Mouse (Mus musculus): ENCODE data around the gene Vamp4.
A peak's percentile ranks its signal among the peaks of the same experiment; 100 is the strongest.
"Not testable (repeated sequence)": the region's sequence is repeated elsewhere in the genome, so short reads cannot be mapped to it uniquely, and the experiment has no call there.

Gene Vamp4

GRCm38 (mm10) chr1:162590415-162590997, 20.2 kb downstream of the Vamp4 start:
- no peak for DNase-seq

DNA sequence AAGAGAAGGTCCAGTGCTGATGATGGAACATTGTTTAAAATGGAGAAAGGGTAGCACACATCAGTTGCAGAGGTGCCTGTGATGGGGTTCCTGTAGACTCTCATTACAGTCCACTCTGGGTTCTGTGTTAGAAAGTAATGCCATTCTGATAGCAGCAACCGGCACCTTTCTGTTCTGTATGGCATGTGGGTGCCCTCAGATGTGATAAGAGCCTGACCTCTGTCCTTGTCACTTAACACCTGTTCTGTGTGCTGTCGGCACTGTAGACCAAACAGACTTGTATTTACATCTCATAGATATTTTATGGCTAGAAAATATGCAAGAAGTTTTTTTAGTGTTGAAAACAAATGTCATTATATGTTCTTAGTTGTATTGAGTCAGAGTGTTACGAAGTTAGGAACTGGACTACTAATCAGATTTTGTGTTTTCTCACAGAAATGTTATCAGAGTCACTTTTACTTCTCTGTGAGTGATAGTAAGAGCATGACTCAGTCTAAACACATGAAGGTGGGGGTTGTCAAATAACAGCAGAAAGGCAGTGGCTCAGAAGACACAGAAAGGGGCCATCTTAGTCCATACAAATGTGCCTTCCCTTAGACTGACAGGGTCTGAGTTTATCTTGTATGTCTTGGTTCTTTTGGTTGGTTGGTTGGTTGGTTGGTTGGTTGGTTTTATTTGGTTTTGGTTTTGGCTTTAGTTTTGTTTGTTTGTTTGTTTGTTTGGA, 27.2 kb downstream of the Vamp4 start:
- no peak for DNase-seq

GRCm38 (mm10) chr1:162599617-162600016, 29.3 kb downstream of the Vamp4 start:
- DNase-seq: no peak

GRCm38 (mm10) chr1:162601288-162601687, 31.0 kb downstream of the Vamp4 start:
- DNase-seq: peak; percentile 28 to 30

DNA sequence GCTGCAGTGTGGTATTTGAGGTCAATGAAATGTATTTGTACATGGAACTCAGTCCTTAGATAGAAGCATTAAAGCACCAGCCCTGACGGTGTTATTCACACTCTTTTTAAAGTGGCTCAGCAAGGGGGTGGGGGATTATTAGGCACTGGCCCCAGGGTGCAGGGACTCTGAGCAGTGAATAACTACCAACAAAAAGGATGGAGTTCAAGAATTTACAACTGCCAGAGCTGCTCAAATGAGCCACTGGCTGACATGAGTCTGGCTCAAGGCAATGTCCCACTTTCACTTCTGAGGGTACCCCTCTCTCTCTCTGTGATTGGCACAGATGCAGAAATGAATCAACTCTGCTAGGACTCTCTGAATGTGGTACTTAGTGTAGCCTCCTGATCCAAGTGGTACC, 37.8 kb downstream of the Vamp4 start:
- no peak for DNase-seq

DNA sequence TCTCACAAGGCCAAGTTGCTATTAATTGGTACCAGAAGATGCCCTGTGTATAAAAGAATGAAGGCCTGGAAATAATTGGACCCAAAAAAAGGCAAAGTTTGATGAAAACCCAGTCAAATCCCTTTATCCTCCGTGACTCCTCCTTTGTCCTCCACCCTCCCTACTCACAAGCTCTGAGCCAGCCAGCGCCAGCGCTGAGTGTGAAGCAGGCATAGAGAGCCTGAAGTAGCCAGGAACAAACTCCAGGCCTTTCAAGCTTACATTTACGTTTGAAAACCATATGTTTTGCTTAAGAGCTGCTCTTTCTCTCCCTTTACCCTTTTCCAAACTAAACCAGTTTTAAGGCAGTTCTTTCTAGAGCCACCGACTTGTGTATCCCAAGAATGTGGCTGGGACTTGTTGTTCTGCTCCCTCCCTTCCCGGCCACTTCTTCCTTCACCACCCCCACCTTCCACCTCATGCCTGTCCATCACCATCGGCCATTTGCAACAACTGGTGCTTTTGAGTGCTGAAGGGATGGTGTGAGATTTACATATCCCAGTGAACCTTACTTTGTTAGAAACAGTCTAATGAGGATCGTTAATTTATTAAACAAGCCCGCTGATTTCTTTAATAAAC, 39.4 kb downstream of the Vamp4 start:
- no peak for DNase-seq

- no peak for DNase-seq
Measured at GRCm38 (mm10) chr1:162611191-162611590, 40.9 kb downstream of the Vamp4 start.

- DNase-seq: peak; percentile 29 to 42
Measured at GRCm38 (mm10) chr1:162615511-162615910, 45.2 kb downstream of the Vamp4 start.

DNA sequence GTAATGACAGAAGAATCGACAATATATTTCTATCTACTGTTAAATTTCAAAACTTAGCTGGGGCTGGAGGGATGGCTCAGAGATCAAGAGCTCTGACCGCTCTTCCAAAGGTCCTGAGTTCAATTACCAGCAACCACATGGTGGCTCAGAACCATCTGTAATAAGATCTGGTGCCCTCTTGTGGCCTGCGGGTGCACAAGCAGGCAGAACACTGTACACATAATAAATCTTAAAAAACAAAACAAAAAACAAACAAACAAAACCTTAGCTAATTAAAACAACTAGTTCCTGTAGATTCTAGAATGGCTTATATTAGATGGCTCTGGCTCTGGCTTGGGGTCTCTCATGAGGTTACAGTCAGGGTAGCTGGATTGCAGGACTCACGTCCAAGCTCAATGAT, 50.2 kb downstream of the Vamp4 start:
- peak in 1 of 2 experiments; percentile 12 for DNase-seq

GRCm38 (mm10) chr1:162623895-162624294, 53.6 kb downstream of the Vamp4 start:
- DNase-seq: no peak

DNA sequence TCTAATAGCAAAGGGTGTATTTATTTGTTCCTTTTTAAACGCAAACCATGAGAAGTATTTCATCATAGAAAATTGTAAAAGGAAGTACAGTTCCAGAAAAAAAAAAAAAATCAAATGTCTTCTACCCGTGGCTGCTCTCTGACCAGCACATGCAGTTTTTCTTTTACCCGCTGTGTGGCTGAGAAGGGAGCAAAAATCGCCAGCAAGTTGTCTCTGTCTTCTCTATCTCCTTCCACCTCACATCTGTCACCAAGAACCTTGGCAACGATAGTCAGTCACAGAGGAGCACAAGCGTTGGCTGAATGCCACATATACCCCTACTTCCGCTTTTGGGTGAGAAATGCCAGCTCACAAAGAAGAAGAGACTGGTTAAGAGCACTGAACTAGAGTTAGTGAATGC, 54.9 kb downstream of the Vamp4 start:
- peak in 1 of 2 experiments; percentile 15 for DNase-seq

- DNase-seq: not testable (repeated sequence)
Measured at GRCm38 (mm10) chr1:162627821-162628220, 57.5 kb downstream of the Vamp4 start.

DNA sequence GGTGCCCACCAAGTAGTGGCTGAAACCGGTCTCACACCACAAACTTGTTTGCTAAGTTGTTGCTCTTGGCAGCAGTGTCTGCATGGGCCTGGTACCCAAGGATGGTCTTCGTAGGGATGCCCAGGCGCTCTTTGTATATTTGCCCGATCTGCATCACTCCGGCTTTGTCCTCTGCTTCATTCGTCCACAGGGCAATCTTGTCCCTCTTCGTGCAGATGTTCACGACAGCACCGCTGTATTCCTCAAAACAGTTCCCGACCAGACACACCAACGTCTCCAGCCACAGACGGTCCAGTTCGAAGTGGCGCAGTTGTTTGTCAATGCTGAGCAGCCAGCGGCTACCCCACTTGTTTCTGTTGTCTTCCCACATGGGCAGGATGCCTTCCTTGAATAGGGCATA, 58.0 kb downstream of the Vamp4 start:
- DNase-seq: not testable (repeated sequence)

DNA sequence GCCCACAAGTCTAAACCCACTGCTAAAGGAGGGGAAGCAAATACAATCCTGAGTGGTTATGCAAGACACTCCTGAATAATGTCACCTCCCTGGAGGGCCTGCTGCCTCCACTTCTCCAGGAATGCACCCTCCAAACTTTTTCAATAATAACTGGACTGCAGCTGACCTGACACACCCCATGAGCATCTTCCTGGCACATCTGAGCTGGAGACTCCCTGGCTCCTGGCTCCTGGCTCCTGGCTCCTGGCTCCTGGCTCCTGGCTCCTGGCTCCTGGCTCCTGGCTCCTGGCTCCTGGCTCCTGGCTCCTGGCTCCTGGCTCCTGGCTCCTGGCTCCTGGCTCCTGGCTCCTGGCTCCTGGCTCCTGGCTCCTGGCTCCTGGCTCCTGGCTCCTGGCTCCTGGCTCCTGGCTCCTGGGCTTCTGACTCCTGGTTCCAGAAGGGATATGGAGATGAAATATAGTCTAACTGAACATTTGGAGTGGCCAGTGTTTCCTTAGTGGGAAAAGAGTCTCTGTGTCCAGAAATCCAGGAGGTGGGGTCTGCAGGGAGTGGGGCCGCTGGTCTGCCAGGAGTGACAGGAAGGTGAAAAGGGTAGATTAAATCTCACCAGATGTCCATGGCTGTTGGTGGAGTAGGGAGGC, 65.1 kb downstream of the Vamp4 start:
- DNase-seq: peak; percentile 50 to 64

- no peak for DNase-seq
Measured at GRCm38 (mm10) chr1:162636516-162636915, 66.2 kb downstream of the Vamp4 start.

DNA sequence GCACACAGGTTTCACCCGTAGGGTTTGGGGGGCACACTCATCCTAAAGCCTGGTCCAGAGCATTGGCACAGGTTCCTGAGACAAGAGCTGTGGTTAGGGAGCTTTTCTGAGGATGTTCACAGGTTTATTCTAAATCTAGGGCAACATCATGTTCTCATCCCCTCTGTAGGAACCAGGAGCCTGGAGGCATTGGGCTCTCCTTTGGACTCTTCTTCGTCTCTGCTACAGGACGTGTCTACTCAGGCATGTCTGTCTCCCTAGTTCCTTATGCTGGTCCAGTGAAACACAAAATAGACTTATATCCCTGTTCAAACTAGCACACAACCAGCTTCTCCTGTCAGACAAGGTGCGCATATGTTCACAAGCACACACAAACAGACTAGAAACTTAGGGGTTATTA, 68.2 kb downstream of the Vamp4 start:
- no peak for DNase-seq

GRCm38 (mm10) chr1:162639051-162639750, 68.9 kb downstream of the Vamp4 start, which contains the start of gene Myoc:
Myoc (plus strand) TSS chr1:162639155.
- peak; percentile 23 to 42 for DNase-seq

GRCm38 (mm10) chr1:162639861-162640260, 69.5 kb downstream of the Vamp4 start:
- peak; percentile 70 to 72 for DNase-seq

- peak; percentile 71 to 75 for DNase-seq
Measured at GRCm38 (mm10) chr1:162642591-162642990, 72.3 kb downstream of the Vamp4 start.

DNA sequence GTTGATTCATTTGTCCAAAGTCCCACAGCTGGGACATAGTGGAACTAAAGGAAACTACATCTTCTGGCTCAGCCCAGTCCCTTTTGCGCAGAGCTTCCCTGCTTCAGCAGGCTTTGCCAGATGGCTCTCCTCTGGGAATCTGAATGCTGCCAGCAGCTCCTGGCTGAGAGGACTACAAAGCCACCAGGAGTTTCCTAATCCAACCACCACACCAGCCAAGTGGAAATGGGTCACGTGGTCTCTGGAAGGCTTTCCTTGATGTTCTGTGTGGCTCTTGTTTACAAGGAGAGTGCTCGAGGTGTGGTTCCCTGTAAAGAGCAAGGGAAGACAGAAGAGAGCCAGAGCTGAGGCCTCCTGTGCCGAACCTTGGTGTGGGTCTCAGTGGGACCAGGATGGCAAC, 73.4 kb downstream of the Vamp4 start:
- peak; percentile 92 to 96 for DNase-seq

DNA sequence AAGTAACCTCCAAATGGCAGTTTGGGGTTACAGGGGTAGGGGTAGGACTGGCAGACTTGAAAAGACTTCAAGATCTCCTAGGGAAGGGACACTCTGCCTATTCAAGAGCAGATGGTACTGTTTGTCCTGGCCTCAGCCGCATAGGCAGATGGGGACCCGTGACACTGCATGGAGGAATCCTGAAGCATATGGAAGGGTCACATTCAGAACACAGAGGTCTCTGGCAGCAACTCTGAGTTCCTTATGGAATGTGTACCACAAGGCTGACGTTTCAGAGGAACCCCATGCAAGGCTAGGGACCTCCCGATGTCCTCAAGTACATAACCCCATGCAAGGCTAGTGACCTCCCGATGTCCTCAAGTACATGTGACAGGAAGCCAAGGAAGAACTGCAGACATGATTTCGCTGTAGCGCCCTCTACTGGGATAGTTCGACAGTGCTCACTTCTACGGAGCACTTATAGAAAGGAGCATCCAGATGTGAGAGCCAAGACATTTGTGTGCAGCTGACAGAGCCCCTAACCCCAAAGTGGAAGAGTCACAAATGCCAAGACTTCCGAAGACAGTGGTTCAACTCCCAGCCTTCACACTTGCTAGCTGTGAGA, 75.9 kb downstream of the Vamp4 start:
- peak; percentile 61 to 64 for DNase-seq

GRCm38 (mm10) chr1:162648416-162648815, 78.1 kb downstream of the Vamp4 start:
- no peak for DNase-seq
